Mouse (Mus musculus) MEL (cell line): ENCODE measurements around the gene Nt5c2. TPM values are rescaled to one million over a fixed set of nuclear protein-coding genes. Genes with fewer than 3 reads are reported as not detected.

Experiments used
- DNase-seq: peaks from one replicate; pipeline ENCODE4 v3.0.0; 2011; ENCODE audit warnings: low read depth, low spot score
- H3K27ac ChIP-seq: 2 replicates; pipeline ENCODE4 v1.5.1; 2012; ENCODE audit warnings: low read depth, mild to moderate bottlenecking, control low read depth, low read length, moderate library complexity; ENCODE audit not compliant: control insufficient read depth
- H3K27me3 ChIP-seq, 2 experiments: fragments of 150-350 bp in 1 of 2; sonication (generic) in 1 of 2; 2 replicates each; pipeline ENCODE4 v1.6.1; 2012; ENCODE audit warnings: low read length in 2 of 2, mild to moderate bottlenecking in 2 of 2, improper control_type of control experiment in 1 of 2, moderate library complexity in 1 of 2; ENCODE audit not compliant: insufficient read depth in 2 of 2, control insufficient read depth in 1 of 2
- H3K36me3 ChIP-seq, 2 experiments: 2 replicates each; pipeline ENCODE4 v1.6.1; 2012 to 2014; ENCODE audit warnings: low read length in 2 of 2, improper control_type of control experiment in 1 of 2, inconsistent platforms in 1 of 2, mild to moderate bottlenecking in 1 of 2; ENCODE audit not compliant: insufficient read depth in 2 of 2, control insufficient read depth in 1 of 2
- H3K4me1 ChIP-seq, 2 experiments: fragments of 150-350 bp in 1 of 2; sonication (generic) in 1 of 2; 2 replicates each; pipeline ENCODE4 v1.6.1; 2012; ENCODE audit warnings: low read length in 2 of 2, improper control_type of control experiment in 1 of 2, mild to moderate bottlenecking in 1 of 2; ENCODE audit not compliant: insufficient read depth in 2 of 2, control insufficient read depth in 1 of 2
- H3K4me3 ChIP-seq, 2 experiments: fragments of 150-350 bp in 1 of 2; sonication (generic) in 1 of 2; 2 replicates each; pipeline ENCODE4 v1.5.1; 2012; ENCODE audit warnings: low read depth in 2 of 2, low read length in 2 of 2, mild to moderate bottlenecking in 2 of 2, moderate library complexity in 2 of 2, control low read depth in 1 of 2, improper control_type of control experiment in 1 of 2; ENCODE audit not compliant: control insufficient read depth in 1 of 2, insufficient read depth in 1 of 2
- H3K79me2 ChIP-seq: 2 replicates; pipeline ENCODE4 v1.6.1; 2012; ENCODE audit warnings: mild to moderate bottlenecking, low read length, moderate library complexity; ENCODE audit not compliant: control insufficient read depth, poor library complexity, insufficient read depth
- H3K9ac ChIP-seq: 2 replicates; pipeline ENCODE4 v1.6.1; 2012; ENCODE audit warnings: low read depth, mild to moderate bottlenecking, control low read depth, low read length, moderate library complexity; ENCODE audit not compliant: control insufficient read depth, poor library complexity, severe bottlenecking
- H3K9me3 ChIP-seq: fragments of 150-350 bp; sonication (generic); replicated peaks from 2 replicates; pipeline ENCODE4 v1.6.1; 2012; ENCODE audit warnings: mild to moderate bottlenecking, low read length, improper control_type of control experiment, moderate library complexity; ENCODE audit not compliant: insufficient read depth
- CHD2 ChIP-seq: IDR thresholded peaks from 2 replicates; pipeline ENCODE4 v1.6.1; 2011; ENCODE audit warnings: low read length, improper control_type of control experiment
- ELF1 ChIP-seq: IDR thresholded peaks from 2 replicates; pipeline ENCODE4 v1.6.1; 2014; ENCODE audit warnings: low read depth, mild to moderate bottlenecking, inconsistent platforms, low read length, improper control_type of control experiment, moderate library complexity
- GABPA ChIP-seq: IDR thresholded peaks from 2 replicates; pipeline ENCODE4 v1.6.1; 2012; ENCODE audit warnings: low read depth, mild to moderate bottlenecking, inconsistent platforms, low read length, improper control_type of control experiment, moderate library complexity
- MAX ChIP-seq: IDR thresholded peaks from 2 replicates; pipeline ENCODE4 v1.6.1; 2011; ENCODE audit warnings: low read length, improper control_type of control experiment
- MAZ ChIP-seq: IDR thresholded peaks from 2 replicates; pipeline ENCODE4 v1.6.1; 2012; ENCODE audit warnings: low read depth, mild to moderate bottlenecking, inconsistent platforms, low read length, improper control_type of control experiment
- MXI1 ChIP-seq: IDR thresholded peaks from 2 replicates; pipeline ENCODE4 v1.6.1; 2011; ENCODE audit warnings: mild to moderate bottlenecking, low read depth, low read length, improper control_type of control experiment
- MYB ChIP-seq: IDR thresholded peaks from 2 replicates; pipeline ENCODE4 v1.6.1; 2011; ENCODE audit warnings: mild to moderate bottlenecking, low read depth, low read length, improper control_type of control experiment
- POLR2A ChIP-seq, 2 experiments: IDR thresholded peaks; 2 replicates each; pipeline ENCODE4 v1.6.1; 2011 to 2012; ENCODE audit warnings: low read length in 2 of 2, mild to moderate bottlenecking in 2 of 2, control low read depth in 1 of 2, improper control_type of control experiment in 1 of 2, low read depth in 1 of 2, moderate library complexity in 1 of 2; ENCODE audit not compliant: control insufficient read depth in 1 of 2, insufficient read depth in 1 of 2, poor library complexity in 1 of 2
- POLR2AphosphoS2 ChIP-seq: IDR thresholded peaks from 2 replicates; pipeline ENCODE4 v1.6.1; 2011; ENCODE audit warnings: low read length, improper control_type of control experiment
- POLR2AphosphoS5 ChIP-seq: IDR thresholded peaks from 2 replicates; pipeline ENCODE4 v1.6.1; 2012; ENCODE audit warnings: low read depth, borderline replicate concordance, mild to moderate bottlenecking, inconsistent platforms, low read length, moderate library complexity, mixed read lengths
- RAD21 ChIP-seq: IDR thresholded peaks from 2 replicates; pipeline ENCODE4 v1.6.1; 2011; ENCODE audit warnings: mild to moderate bottlenecking, low read depth, low read length, improper control_type of control experiment
- RCOR1 ChIP-seq: IDR thresholded peaks from 2 replicates; pipeline ENCODE4 v1.6.1; 2012; ENCODE audit warnings: low read depth, mild to moderate bottlenecking, inconsistent platforms, low read length, improper control_type of control experiment
- SIN3A ChIP-seq: IDR thresholded peaks from 2 replicates; pipeline ENCODE4 v1.6.1; 2012; ENCODE audit warnings: low read length, improper control_type of control experiment, inconsistent platforms
- SMC3 ChIP-seq: IDR thresholded peaks from 2 replicates; pipeline ENCODE4 v1.6.1; 2011; ENCODE audit warnings: low read depth, low read length, improper control_type of control experiment
- TAL1 ChIP-seq: IDR thresholded peaks from 2 replicates; pipeline ENCODE4 v1.6.1; 2012; ENCODE audit warnings: mild to moderate bottlenecking, inconsistent platforms, low read length, moderate library complexity, mixed read lengths
- TCF12 ChIP-seq: IDR thresholded peaks from 2 replicates; pipeline ENCODE4 v1.6.1; 2014; ENCODE audit warnings: low read depth, mild to moderate bottlenecking, inconsistent platforms, low read length, improper control_type of control experiment, moderate library complexity
- USF1 ChIP-seq: IDR thresholded peaks from 2 replicates; pipeline ENCODE4 v1.6.1; 2014; ENCODE audit warnings: low read depth, mild to moderate bottlenecking, inconsistent platforms, low read length, improper control_type of control experiment, moderate library complexity
- USF2 ChIP-seq, 2 experiments: IDR thresholded peaks; 2 replicates each; pipeline ENCODE4 v1.6.1; 2011 to 2012; ENCODE audit warnings: improper control_type of control experiment in 2 of 2, low read length in 2 of 2, borderline replicate concordance in 1 of 2, inconsistent platforms in 1 of 2, low read depth in 1 of 2, mild to moderate bottlenecking in 1 of 2; ENCODE audit not compliant: insufficient read depth in 1 of 2
- ZMIZ1 ChIP-seq: IDR thresholded peaks from 2 replicates; pipeline ENCODE4 v1.6.1; 2012; ENCODE audit warnings: low read depth, mild to moderate bottlenecking, inconsistent platforms, low read length, improper control_type of control experiment, moderate library complexity
- ZNF384 ChIP-seq: IDR thresholded peaks from 2 replicates; pipeline ENCODE4 v1.6.1; 2012; ENCODE audit warnings: low read depth, mild to moderate bottlenecking, inconsistent platforms, low read length, improper control_type of control experiment
- polyA plus RNA-seq, 2 experiments: library from polyadenylated mRNA; stranded (reverse) in 1 of 2; unstranded in 1 of 2; fragments of >175 nt in 1 of 2; fragments of >200 nt in 1 of 2; gene quantifications; 2 replicates each; pipeline versions ENCODE4 v1.2.1 to v1.2.4; 2012; ENCODE audit warnings: low replicate concordance in 2 of 2, low read depth in 1 of 2; ENCODE audit not compliant: insufficient read length in 2 of 2, insufficient read depth in 1 of 2, missing spikeins in 1 of 2
- total RNA-seq: library from RNA; depleted of rRNA; stranded (reverse); fragments of 300-350 nt; gene quantifications from 2 replicates; pipeline ENCODE4 v1.2.3, GENCODE M21; 2012

The Nt5c2 gene
- total and polyA plus RNA-seq, 3 experiments = 64.6 to 455 (median 147) TPM

DNA sequence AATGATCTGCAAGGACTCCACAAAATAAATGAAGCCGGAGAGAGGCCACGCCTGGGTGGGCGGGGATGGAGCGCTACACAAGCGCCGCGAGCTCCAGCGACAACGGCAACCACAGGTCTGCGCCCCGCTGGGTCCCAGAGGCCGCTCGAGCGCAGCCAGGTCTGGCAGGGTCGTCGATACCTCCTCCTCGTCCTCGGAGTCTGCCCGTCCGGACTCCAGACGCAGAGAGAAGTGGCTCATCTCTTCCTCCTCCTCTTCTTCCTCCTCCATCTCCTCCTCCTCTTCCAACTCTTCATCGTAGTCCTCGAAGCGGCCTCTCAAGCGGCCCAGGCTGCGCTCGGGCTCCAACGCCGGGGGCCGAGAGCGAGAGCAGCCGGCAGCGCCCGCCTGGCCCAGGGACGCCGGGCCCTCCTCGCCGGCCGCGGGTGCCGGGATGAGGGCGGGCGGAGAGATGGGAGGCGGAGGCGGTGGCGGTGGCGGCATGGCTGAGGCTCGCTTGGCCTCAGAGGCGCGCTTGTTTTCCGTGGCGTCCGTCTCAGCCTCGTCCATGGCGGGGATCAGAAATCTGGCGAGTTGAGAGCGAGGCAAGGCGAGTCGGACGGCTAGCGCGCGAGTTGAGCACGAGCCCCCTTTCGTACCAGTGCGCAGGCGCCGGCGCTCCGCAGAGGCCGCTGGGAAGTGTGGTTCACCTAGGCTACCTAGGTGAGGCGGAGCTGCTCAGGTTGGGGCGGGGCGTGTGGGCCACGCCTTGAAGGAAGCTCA, 35.5 kb upstream of the Nt5c2 start, which contains the start of gene Pcgf6 (continued):
- TF ChIP-seq ZNF384 = no peak
- no peak for TF ChIP-seq RCOR1
- peak; percentile 76; the same call in 1 of the 2 replicates for TF ChIP-seq USF1
- TF ChIP-seq, all 39 proteins: peak for 15

- TF ChIP-seq ELF1 (no peak), TCF12 (0 out of 2 replicates have a peak, but pooled peaks have one; percentile 2)
- H3K79me2 ChIP-seq = peaks cover 20% of the 10 kb centered on the region
- H3K9ac ChIP-seq = peak overlapping the region; percentile 81
- no peaks in the 10 kb centered on the region for H3K27me3 ChIP-seq
- H3K36me3 ChIP-seq = peaks cover 5 to 17% of the 10 kb centered on the region in 2 experiments
- H3K9me3 ChIP-seq = no peaks in the 10 kb centered on the region
- H3K4me1 ChIP-seq = peaks cover 4 to 17% of the 10 kb centered on the region in 2 experiments
- no peak overlapping the region for H3K27ac ChIP-seq
- DNase-seq = no peak
- peak overlapping the region; percentile 72 to 81 for H3K4me3 ChIP-seq
These were observed 34.9 kb upstream of the Nt5c2 start for GRCm38 (mm10) chr19:47049840-47050239.

- peak overlapping the region; percentile 81 for H3K9ac ChIP-seq
- TF ChIP-seq USF2 (IDR thresholded peaks at IDR 0.05; ENCODE audit: borderline replicate concordance in 1 of 2, insufficient read depth in 1 of 2, low read depth in 1 of 2, low read length in 2 of 2) = no peak
- no peak for TF ChIP-seq SMC3
- TF ChIP-seq POLR2A (IDR thresholded peaks at IDR 0.05; ENCODE audit: control insufficient read depth in 1 of 2, insufficient read depth in 1 of 2, low read depth in 1 of 2, low read length in 2 of 2, poor library complexity in 1 of 2) = no peak
- TF ChIP-seq POLR2AphosphoS2 = no peak
- TF ChIP-seq RCOR1 = no peak
- no peak for TF ChIP-seq MAZ
- TF ChIP-seq POLR2AphosphoS5 = no peak
- no peak for TF ChIP-seq MAX
- TF ChIP-seq TCF12 = no peak
- no peak for TF ChIP-seq RAD21
- TF ChIP-seq ELF1 = no peak
- no peak for TF ChIP-seq MXI1
- no peak for TF ChIP-seq SIN3A
- no peak for TF ChIP-seq TAL1
- TF ChIP-seq ZNF384 = no peak
- no peak for TF ChIP-seq GABPA
- no peak for TF ChIP-seq CHD2
- TF ChIP-seq MYB = no peak
- no peak for TF ChIP-seq ZMIZ1
- H3K27ac ChIP-seq = no peak overlapping the region
- peaks cover 4 to 17% of the 10 kb centered on the region in 2 experiments for H3K4me1 ChIP-seq
- H3K4me3 ChIP-seq = peak overlapping the region in 1 of 2 experiments; percentile 72; a peak in 2 of 4 replicates
- peaks cover 20% of the 10 kb centered on the region for H3K79me2 ChIP-seq
- no peak for DNase-seq
- H3K36me3 ChIP-seq = peaks cover 5 to 17% of the 10 kb centered on the region in 2 experiments
- no peaks in the 10 kb centered on the region for H3K9me3 ChIP-seq
- no peaks in the 10 kb centered on the region for H3K27me3 ChIP-seq
These were observed 34.1 kb upstream of the Nt5c2 start for GRCm38 (mm10) chr19:47049061-47049460.
